Mouse (Mus musculus) inflammation-experienced regulatory T-cells, adult 6 months (primary cell): ENCODE results near the gene Stxbp6. TPM values are rescaled to one million over a fixed set of nuclear protein-coding genes. Genes with fewer than 3 reads are reported as not detected.

Source experiments
- ATAC-seq: one replicate; pipeline ENCODE4 v1.8.0; 2017
- polyA plus RNA-seq, 3 experiments: library from polyadenylated mRNA; unstranded; fragments of 100-300 nt; shearing (Covaris generic); gene quantifications; one replicate each; pipeline ENCODE4 v1.2.1; 2017

Stxbp6 gene
- polyA plus RNA-seq, 3 experiments from 2014 or later = not detected

DNA sequence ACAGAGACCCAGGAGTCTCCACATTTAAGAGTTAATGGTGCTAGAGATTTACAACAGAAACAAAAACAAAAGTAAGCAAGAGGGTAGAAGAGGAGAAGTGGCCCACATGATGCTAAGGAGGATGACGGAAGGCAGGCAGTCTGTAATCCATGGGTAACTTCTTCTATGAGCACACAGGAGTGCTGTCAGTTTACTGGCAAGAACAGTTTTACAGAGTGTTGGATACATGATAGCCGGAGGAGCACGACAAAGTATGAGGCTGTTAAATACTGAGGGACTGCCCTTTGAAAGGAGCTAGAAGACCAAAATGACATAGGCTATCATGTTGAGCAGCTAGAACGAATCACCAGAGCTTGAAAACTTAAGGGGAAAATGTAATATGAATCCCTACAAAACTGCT lies 81.7 kb downstream of the Stxbp6 start:
- no peak for ATAC-seq

DNA sequence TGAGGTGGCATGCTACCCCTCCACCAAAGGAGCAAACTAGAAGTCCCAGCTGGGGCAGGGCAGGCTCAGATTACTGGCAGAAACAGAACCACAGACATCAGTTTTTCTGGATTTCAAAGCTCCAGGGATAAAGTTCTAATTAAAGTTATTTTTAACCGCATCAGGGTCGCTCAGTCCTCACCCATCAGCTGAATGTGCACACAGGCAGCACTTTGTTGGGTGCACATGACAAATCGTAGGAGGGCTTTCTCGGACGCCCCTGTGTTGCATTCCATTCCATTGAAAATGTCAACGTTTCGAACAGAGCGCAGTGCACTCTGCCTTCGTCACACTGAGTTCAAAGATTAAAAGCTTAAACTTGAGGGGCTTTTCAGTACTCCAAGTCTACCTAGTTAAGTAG lies 84.1 kb downstream of the Stxbp6 start:
- ATAC-seq = no peak

DNA sequence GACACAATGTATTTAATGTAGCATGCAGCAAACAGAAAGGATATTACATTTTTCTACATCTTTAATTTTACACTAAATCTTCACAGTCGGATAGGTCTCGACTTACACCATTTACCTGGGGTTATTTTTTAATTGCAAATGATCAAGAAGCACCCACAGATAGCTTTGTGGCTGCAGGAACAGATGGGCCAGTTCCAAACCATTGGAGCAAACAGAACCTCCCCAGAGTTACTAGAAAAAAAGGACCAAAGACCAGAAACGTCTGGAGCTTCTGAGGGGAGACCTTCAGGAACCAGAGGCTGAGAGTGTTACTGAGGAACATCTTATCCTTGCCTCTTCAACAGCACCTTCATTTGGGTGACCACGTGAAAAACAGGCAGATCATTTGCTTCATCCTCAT lies 85.5 kb downstream of the Stxbp6 start:
- no peak for ATAC-seq

DNA sequence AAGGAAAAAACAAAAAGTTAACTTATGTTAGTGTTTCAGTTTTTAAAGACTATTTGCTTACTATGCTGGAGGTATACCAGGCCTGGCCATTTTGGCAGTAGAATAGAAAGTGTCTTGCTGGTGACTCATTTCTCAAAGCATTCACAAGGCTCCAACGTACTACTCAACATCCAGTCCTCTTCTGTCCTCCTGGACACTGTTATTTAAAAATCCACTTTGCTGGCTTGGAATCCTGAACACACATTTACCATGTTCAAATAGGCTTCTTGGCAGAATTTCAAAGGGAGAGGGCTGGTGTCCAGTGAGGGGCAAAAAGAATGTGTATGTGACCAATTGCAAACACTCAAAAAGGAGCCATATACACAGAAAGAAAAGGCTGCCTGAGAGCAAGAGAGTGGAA lies 86.7 kb downstream of the Stxbp6 start:
- ATAC-seq = no peak

DNA sequence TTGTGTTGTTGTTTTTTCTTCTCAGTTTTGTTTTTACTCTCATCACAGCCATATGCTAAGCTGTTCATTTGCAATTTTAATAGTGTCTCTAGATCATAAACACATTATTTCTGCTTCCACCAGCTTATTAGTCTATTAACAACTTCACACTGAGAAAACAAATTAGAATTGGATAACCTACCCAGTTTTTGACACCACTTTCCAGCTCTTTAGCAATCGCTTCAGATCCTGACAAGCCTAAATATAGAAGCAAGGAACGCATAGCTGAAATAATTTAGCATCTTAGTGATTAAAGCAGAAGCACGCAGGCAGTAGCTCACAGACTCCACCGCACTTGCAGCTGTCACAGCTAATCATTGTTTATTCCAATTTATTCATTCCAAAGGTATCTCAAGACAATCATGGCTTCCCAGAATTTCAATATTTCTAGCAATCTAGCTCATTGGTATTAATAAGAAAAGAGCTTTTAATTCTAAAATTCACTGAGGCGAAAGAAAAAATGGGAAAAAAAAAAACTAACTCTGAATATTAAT lies 95.1 kb downstream of the Stxbp6 start:
- ATAC-seq = no peak

DNA sequence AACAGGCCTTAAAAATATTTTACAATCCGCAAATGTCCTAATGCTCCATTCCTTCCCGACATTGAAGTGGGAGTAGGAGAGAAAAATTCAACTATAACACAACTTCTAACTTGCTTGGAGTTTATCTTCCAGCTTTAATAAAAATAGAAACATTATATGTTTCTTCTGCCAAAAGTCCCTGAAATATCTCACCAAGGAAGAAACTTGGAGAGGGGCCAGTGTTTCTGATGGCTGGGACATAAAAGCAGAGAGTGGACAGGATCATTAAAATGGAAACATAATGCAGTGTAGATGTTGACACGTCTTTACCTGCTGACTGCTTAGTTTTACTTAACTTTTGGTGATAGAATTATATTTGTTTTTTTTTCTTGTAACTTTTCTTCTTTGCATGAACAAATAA lies 99.2 kb downstream of the Stxbp6 start:
- no peak for ATAC-seq

DNA sequence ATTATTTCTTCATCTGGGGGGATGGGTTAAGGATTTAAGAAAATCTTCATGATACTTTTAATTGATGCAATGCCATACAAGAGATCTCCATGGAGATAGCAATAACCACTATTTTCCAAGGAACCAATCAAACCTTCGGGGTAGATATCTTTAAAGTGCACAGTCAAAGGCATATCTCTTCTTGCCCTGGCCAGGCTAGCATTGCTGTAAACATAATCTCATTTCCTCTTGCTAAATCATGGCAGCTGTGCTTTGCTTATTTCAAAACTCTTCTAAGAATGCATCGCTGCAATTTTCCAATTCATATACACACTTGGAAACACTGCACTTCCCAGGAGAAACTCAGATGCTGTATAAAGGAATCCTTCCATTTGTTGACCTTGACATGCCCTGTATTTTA lies 103.0 kb downstream of the Stxbp6 start:
- no peak for ATAC-seq

DNA sequence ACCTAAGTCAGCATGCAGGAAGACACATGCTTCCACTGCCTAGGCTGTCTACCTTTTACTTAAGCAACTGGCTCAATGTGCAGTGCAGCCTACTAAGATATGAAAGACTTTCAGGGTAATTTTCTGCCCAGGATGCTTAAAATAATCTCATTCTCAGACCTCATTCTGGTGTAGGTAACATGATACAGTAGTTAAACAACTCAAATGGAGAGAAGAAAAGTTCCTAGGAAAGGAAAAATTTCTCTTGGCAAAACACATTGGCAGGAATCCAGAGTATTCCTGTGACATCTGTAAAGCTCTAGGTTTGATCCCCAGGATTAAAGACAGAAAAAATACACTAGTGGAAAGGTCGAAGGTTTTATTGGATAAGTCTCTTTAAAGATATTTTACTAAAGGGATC lies 107.1 kb downstream of the Stxbp6 start:
- ATAC-seq = no peak

DNA sequence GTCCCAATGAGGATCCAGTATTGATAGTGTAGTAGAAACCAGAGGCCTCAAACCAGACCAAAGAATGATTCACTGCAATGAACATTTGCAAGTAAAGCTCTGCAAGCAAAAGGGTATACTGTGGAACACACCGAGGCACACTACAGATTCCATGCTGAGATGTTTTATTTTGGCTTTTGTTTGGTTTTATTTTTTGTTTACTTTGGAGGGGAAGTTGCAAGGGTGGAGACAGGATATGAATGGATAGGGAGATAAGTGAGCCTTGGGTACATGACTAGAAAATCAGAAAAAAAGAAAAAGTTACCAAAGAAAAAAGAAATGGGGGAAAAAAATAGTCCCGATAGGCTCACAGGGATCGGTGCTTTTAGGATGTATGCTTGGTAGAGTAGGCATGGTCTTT lies 117.0 kb downstream of the Stxbp6 start:
- ATAC-seq = no peak

DNA sequence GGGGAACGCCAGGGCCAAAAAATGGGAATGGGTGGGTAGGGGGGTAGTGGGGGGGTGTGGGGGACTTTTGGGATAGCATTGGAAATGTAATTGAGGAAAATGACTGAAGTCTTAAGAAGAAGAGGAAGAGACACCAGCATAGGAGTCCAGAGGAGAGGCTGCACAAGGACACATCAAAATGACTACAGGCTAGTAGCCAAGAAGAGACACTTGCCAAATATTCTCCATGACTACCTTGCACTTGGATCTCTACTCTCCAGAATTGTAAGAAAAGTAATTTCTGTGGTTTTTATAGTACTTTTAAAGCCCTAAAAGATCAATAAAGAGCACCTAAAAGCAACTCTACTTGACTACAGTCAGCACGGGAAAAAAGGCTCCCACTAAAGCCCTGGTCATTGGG lies 121.4 kb downstream of the Stxbp6 start:
- no peak for ATAC-seq

DNA sequence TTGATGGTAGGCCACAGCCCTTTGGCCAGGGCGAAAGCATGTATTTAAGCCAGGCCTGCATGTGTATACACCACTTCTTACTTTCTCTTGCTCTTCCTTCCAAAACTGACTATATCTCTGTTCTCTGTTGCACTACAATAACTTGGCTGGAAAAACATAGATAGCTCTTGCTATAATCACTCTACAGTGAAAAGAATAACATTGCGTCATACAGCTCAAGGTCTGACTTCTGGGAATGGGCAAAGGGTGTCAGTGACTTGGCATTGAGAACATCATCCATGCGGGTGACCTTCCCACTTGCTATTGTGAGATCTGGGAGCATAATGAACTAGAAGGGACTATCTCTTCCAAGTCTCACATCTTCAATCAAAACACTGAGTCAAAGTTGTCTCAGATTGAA lies 122.4 kb downstream of the Stxbp6 start:
- no peak for ATAC-seq

DNA sequence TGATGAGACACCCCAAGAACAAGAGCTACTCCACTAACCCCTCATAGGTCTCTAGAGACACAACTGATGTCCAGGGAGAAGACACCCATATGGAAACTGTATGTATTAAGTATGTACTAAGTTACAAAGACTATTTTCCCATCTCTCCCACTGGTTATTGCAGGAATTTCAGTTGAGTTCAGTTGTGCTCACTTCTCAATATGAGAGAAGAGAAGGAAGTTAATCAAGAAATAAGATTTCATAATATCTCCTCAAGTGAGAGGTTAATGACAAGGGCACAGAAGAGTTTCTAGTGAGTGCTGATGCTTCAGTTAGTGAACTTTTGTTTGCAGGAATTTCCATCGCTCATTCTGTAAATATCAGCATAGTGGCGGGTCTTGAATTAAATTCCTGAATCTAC lies 124.0 kb downstream of the Stxbp6 start:
- ATAC-seq = no peak

DNA sequence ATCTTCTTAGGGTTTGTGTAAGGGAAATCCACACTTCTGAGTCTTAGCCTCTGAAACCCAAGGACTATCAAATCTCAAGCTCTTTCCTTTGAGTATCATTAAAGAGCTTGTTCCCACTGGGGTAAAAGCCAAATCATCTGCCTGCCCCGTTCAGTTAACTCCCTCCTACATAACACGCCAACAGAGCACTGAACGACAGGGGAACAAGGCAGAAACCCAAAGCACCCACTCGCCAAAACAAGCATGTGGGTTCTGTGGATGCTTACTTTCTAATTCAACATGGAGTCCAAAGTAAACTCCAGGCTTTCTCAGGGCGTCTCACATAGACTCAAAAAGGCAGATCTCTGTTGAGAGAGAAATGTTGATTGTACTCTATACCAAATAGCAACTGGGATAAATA lies 126.7 kb downstream of the Stxbp6 start:
- ATAC-seq = no peak

DNA sequence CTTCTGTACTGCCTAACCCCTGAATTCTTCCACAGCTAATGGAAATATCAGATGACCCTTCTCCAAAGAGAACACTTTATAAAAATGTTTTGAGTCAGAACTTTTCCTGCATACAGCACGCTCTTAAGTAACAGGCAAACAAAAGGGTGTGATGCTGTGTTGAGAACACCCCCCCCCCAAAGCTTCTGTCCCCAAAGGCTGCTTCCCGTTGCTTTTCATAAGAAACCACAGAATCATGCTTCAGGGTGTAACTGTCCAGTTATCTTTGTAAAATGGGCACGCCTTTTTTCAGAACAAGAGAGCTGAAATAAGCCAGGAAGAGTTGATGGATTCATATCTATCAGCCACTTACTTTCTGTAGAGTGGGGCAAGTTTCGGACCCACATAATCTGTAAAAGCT lies 134.2 kb downstream of the Stxbp6 start:
- ATAC-seq = no peak

DNA sequence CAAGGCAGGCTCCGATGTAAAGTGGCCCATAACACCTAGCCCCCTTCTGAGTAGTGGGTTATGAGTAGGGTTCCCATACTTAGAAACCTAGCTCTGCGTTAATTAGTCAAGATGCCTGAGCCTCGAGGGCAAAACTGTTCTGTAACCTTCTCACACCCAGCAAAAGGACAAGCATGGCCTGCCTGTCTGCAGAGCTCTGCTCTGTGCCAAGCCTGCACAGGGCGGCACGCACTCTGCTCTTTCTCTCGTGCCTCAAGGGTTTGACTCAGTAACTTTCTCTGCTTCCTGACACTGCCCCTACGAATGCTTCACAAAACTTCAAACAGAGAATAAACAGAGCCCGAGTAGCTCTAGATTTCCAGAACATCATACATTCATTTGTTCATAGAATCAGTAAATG lies 135.4 kb downstream of the Stxbp6 start:
- ATAC-seq = no peak

DNA sequence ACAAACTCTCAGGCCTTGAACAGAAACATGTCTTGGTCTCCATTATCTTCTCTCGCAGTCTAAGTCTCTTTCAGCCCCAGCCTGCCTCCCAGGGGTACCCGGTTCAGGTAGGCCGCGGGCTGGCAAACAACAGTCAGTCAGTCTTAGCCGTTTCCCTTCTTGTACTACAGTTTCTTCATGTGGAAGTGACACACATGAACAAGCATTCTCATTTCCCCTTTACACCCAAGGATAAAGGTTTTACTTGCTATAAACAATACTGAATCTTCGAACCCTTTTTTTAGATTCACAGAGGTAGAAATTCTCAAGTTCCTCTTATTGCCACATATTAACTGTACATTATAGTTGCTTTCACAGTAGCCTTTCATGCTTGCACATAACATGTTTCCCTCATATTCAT lies 141.6 kb downstream of the Stxbp6 start:
- no peak for ATAC-seq

DNA sequence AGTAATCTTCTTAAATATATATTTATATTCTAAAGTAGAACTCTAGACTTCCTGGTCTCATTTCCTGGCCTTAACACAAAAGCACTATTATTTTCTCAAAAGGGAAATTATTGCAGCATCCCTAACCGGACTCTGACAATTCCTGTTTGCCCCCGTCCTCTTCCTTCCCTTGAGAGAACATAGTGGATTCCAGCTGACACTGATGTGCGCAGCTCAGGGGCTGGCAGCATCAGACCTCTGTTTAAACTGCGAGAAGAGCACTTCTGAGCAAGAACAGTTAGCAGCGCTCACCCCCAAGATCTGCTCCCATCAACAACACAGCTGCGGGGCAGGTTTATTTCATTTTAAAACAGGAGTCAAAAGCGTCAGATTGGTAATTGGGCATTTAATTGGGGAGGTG lies 142.8 kb downstream of the Stxbp6 start:
- no peak for ATAC-seq

DNA sequence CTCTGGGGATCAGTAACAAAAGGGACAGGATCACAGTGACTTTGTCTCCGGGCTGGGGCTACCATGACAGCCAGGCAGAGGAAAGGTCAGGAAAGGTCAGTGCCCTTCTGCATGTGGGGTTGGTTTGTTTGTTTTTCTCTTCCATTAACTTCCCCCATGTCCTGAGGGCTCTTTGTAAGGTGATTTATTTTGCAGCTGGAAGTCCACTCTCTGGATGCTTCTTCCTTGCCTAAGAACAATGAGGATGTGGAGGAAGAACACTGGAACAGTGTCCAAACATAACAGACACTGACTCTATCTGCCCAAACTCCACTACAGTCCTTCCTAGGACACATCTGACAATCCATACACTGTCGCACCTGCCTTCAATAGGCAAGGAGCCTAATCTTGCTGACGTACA lies 146.1 kb downstream of the Stxbp6 start:
- ATAC-seq = no peak

DNA sequence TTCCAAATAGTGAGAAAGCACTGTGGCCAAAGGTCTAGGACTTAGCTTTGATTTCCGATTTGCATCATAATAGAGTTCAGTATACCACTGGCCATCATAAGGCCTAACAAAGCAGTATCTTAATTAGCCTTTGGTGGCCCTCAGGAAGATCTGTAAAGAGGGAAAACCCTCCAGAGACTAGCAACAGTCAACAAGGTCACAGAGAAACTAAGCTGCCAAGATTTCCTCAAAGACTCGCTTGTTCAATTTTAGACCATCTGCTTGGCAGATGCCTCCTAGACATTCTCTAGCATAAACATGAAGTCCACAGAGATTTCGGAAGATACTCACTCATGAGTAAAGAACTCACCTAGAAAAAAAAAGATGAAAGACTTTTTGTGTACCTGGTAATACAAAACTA lies 148.6 kb downstream of the Stxbp6 start:
- no peak for ATAC-seq

DNA sequence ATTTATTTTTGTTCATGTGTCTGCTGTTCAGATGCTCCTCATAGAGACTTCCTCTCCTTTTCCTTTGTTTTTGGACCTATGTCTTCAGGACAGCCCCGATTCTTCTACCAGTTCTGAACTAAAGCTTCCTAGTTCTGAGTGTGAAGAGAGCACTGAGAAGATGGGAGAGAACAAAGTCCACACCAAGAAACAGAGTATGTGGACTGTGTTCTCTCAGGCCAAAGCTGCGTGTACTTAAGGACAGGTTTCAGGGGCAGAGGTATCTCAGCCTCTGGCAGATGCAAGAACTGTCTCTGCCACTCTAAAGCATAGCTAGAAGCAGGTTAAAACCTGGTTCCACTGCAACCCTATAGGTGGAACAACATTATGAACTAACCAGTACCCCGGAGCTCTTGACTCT lies 151.2 kb downstream of the Stxbp6 start:
- ATAC-seq = no peak

DNA sequence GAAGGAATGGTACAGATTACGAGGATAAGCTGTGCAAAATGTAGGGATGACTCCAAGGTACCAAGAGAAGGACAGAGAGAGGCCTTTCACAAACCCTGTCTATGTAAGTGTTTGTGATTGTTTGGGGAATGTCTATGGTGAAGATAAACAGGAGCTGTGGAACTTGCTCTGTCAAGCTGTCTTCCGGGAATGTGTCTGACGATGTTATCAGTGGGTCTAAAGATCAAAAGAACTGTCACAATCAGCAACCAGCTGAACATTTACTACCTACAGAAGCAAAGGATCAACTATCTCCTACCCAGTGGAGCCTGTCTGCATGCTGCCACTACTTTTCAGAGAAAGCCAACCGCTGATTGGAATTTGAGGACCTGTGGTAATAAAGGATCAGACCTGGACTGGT lies 152.3 kb downstream of the Stxbp6 start:
- no peak for ATAC-seq

DNA sequence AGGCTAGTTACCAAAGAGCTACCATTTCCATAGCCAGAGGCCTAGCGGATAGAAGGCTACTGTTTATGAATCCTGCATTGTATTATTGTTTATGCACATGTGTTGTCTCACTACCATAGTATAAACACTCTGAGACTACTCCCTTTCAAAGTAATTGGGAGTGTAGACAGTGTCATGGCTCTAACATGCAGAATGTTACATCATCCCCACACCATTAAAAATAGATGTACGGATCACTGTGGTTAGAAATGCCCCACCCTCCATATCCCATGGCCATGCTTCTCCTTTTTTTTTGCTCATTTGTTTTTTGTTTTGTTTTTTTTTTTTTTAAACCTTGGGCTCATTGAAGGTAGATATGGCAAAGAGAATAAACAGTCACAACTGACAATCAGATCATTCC lies 154.9 kb downstream of the Stxbp6 start:
- ATAC-seq = no peak

DNA sequence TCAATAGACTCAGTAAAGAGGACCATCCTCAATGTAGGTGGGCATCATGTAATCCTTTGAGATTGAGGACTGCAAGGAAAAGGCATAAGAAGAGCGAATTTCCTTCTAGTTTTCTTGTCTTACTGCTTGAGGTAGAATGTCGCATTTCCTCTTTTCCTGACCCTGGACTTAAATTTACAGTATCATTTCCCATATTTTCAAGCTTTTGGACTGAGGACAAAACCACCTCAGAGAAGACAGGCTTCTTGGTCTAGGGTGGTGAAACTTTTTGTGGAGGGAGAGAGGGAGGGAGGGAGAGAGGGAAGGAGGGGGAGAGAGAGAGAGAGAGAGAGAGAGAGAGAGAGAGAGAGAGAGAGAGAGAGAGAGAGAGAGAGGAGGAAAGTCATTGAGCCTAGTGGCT lies 155.6 kb downstream of the Stxbp6 start:
- ATAC-seq = no peak

DNA sequence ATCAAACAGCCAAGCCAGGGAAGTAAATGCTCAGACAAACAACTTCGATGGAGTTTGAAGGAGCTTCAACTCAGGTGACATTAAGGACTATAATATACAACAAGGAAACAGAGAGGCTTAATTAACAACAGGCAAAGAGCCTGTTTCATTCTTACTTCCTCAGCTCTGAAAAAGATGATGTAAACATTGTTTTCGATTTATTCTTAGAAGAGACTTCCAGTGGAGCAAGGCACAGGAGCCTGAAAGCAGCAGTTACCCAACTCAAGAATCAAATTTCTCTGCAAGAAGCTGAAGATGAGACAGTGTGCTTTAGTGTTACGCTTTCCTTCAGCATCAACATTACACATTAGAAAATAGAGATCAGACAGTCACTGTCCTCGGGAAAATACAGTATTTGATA lies 160.7 kb downstream of the Stxbp6 start:
- no peak for ATAC-seq

DNA sequence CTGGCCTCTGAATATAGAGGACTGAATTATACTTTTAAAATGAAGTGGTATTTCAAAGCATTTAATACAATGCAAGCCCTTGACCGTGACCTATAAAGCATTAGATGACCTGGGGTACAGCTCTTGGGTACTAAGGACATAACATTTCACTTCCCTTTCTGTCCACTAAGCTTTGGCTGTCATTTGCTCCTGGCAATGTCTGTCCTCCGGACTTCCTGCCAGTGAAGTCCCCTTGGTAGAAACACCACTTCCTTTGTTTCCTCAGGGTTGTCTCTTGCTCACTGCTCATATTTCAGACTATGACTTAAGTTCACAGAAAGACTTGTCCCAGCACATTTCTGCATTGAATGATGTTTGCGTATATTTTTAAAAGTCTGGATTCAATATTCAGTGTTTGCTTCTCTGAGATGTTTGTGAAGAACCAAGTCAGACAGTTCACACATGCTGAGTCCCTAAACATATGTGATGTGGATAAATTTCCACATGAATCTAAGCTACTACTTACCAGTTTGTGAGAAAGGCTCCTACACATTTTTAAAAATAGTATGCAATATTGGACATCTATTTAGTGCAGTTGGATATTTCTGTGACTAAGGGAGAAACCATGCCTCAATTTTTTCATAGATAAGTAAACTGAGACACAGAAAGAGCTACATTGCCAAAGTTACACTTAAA lies 166.3 kb downstream of the Stxbp6 start:
- ATAC-seq = no peak
